Mouse (Mus musculus) CH12.LX (cell line): ENCODE data around the gene Shank3.

Experiments
- BHLHE40 ChIP-seq: IDR thresholded peaks from 2 replicates; pipeline ENCODE4 v1.6.1; 2011; ENCODE audit warnings: mild to moderate bottlenecking, low read depth, low read length, improper control_type of control experiment
- CHD2 ChIP-seq: IDR thresholded peaks from 2 replicates; pipeline ENCODE4 v1.6.1; 2011; ENCODE audit warnings: low read length, improper control_type of control experiment
- MAX ChIP-seq: IDR thresholded peaks from 2 replicates; pipeline ENCODE4 v1.6.1; 2011; ENCODE audit warnings: low read length, improper control_type of control experiment
- POLR2A ChIP-seq: IDR thresholded peaks from 2 replicates; pipeline ENCODE4 v1.6.1; 2011; ENCODE audit warnings: low read depth, mild to moderate bottlenecking, improper control_type of control experiment, low read length
- SIN3A ChIP-seq: IDR thresholded peaks from 2 replicates; pipeline ENCODE4 v1.6.1; 2012; ENCODE audit warnings: low read length, improper control_type of control experiment, inconsistent platforms
- TBP ChIP-seq: conservative IDR thresholded peaks from 2 replicates; pipeline ENCODE4 v1.6.1; 2011; ENCODE audit warnings: low read depth, low read length, improper control_type of control experiment
- TCF12 ChIP-seq: IDR thresholded peaks from 2 replicates; pipeline ENCODE4 v1.6.1; 2014; ENCODE audit warnings: low read depth, mild to moderate bottlenecking, inconsistent platforms, low read length, improper control_type of control experiment

DNA sequence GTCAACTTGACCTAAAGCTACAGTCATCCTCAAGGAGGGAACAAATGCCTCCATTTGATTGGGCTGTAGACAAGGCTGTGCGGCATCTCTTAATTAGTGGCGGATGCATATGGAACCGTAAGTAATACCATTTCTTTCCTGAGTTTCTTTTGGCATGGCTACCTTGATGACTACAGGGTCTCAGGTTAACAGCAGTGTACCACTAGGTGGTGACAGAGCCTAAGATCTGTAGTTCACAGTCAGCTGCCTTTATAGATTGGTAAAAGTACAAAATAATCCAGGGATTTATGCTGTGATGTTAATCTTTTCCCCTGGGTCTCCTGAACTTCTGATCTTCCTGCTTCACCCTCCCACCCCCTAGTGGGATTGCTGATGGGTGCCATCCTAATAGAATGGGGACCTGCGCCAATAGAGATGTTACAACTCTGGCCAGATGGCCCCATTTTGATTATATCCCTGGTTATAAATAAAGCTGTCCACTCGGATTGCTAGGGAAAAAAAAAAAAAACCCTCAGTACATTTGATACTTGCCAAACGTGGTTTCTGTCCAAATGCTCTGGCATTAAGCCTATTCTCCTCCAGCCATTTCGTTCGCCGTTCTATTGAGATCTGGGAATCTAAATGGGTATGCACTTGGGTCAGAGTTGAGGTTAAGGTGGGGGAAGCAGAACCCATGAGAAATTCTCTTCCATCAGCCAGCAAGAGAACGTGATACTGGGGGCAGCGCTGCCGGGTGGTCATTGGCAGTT lies 106.6 kb downstream of the Shank3 start:
- TF ChIP-seq TBP (no peak), POLR2A (no peak), BHLHE40 (no peak), MAX (no peak), SIN3A (no peak), CHD2 (no peak), TCF12 (no peak)
